Mouse (Mus musculus): ENCODE results near the gene Lmtk2. TPM values are rescaled to one million over a fixed set of nuclear protein-coding genes. Genes with fewer than 3 reads are reported as not detected.

Gene Lmtk2
- polyA plus RNA-seq (2015; fragmentation: Nextera tagmentation; extraction: Ambion mirVana) = 3.8 and 4.1 TPM in 2 replicates

GRCm38 (mm10) chr5:144100149-144100935 lies at the start of gene Lmtk2:
Lmtk2 (plus strand) TSS chr5:144100436.
- Histone ChIP-seq H3K27me3 (ENCODE audit: control insufficient read depth, insufficient read depth, low read length) (no peaks in the 10 kb centered on the region), H3K9me3 (ENCODE audit: control insufficient read depth, low read length) (no peaks in the 10 kb centered on the region), H3K4me3 (ENCODE audit: low read depth, low read length) (peak within 1 kb of the TSS; percentile 97), H3K9ac (ENCODE audit: low read length) (peak within 1 kb of the TSS; percentile 93), H3K27ac (replicated peaks) (peak within 1 kb of the TSS; percentile 83), H3K4me2 (replicated peaks; ENCODE audit: low read depth) (peak within 1 kb of the TSS; percentile 95), H3K36me3 (ENCODE audit: control insufficient read depth, insufficient read depth, low read length) (no peaks in the 10 kb centered on the region), H3K4me1 (replicated peaks; ENCODE audit: control insufficient read depth, insufficient read depth) (no peaks in the 10 kb centered on the region)
- DNase-seq (ENCODE audit: low spot score) (peak; percentile 96), ATAC-seq (ENCODE audit: low FRiP score, low TSS enrichment) (peak; percentile 99)
- TF ChIP-seq EP300 (optimal IDR thresholded peaks at IDR 0.05) (no peak), CTCF (IDR thresholded peaks at IDR 0.05; ENCODE audit: low read depth) (peak; percentile 93)
- WGBS = under 1% methylated on average over 86 of the region's 90 CpGs

DNA sequence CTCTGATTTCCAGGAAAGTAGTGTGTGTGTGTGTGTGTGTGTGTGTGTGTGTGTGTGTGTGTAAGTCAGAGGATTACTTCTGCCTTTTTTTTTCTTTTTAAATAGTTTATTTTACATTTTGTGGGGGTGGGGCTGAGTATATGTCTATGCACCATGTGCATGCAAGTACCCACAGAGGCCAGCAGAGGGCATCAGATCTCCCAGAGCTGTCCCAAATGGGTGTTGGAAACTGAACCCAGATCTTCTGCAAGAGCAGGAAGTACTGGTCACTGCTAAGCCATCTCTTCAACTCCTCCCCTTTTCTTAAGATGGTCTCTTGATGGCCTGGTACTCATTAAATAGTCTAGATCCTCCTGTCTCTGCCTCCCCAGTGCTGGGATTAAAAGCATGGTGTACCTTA lies 49.0 kb upstream of the Lmtk2 start:
- Histone ChIP-seq H3K36me3 (ENCODE audit: control insufficient read depth, insufficient read depth, low read length) (no peaks in the 10 kb centered on the region), H3K27me3 (ENCODE audit: control insufficient read depth, insufficient read depth, low read length) (no peaks in the 10 kb centered on the region), H3K4me3 (ENCODE audit: low read depth, low read length) (no peak overlapping the region), H3K4me1 (replicated peaks; ENCODE audit: control insufficient read depth, insufficient read depth) (no peaks in the 10 kb centered on the region), H3K27ac (replicated peaks) (no peak overlapping the region), H3K9ac (ENCODE audit: low read length) (no peak overlapping the region), H3K9me3 (ENCODE audit: control insufficient read depth, low read length) (no peaks in the 10 kb centered on the region), H3K4me2 (replicated peaks; ENCODE audit: low read depth) (no peak overlapping the region)
- ATAC-seq (ENCODE audit: low FRiP score, low TSS enrichment) (no peak), DNase-seq (ENCODE audit: low spot score) (no peak)
- TF ChIP-seq EP300 (optimal IDR thresholded peaks at IDR 0.05) = no peak
- peak; percentile 53 for TF ChIP-seq CTCF (IDR thresholded peaks at IDR 0.05; ENCODE audit: low read depth)

GRCm38 (mm10) chr5:144053450-144053849 lies 46.8 kb upstream of the Lmtk2 start:
- Histone ChIP-seq H3K27ac (replicated peaks) (no peak overlapping the region), H3K9ac (ENCODE audit: low read length) (no peak overlapping the region), H3K4me1 (replicated peaks; ENCODE audit: control insufficient read depth, insufficient read depth) (no peaks in the 10 kb centered on the region), H3K36me3 (ENCODE audit: control insufficient read depth, insufficient read depth, low read length) (no peaks in the 10 kb centered on the region), H3K4me3 (ENCODE audit: low read depth, low read length) (no peak overlapping the region), H3K9me3 (ENCODE audit: control insufficient read depth, low read length) (no peaks in the 10 kb centered on the region), H3K4me2 (replicated peaks; ENCODE audit: low read depth) (no peak overlapping the region), H3K27me3 (ENCODE audit: control insufficient read depth, insufficient read depth, low read length) (no peaks in the 10 kb centered on the region)
- WGBS = 25% methylated on average over 3 of the region's 3 CpGs
- DNase-seq (ENCODE audit: low spot score) = no peak
- no peak for TF ChIP-seq EP300 (optimal IDR thresholded peaks at IDR 0.05)
- TF ChIP-seq CTCF (IDR thresholded peaks at IDR 0.05; ENCODE audit: low read depth) = no peak
- no peak for ATAC-seq (ENCODE audit: low FRiP score, low TSS enrichment)

- no peak overlapping the region for H3K9ac ChIP-seq (ENCODE audit: low read length)
- ATAC-seq (ENCODE audit: low FRiP score, low TSS enrichment) (no peak), DNase-seq (ENCODE audit: low spot score) (no peak)
- H3K4me3 ChIP-seq (ENCODE audit: low read depth, low read length) = no peak overlapping the region
- no peak for TF ChIP-seq EP300 (optimal IDR thresholded peaks at IDR 0.05)
- TF ChIP-seq CTCF (IDR thresholded peaks at IDR 0.05; ENCODE audit: low read depth) = no peak
- H3K9me3 ChIP-seq (ENCODE audit: control insufficient read depth, low read length) = no peaks in the 10 kb centered on the region
- no peaks in the 10 kb centered on the region for H3K36me3 ChIP-seq (ENCODE audit: control insufficient read depth, insufficient read depth, low read length)
- WGBS = 84% methylated on average over 6 of the region's 6 CpGs
- no peak overlapping the region for H3K27ac ChIP-seq (replicated peaks)
- no peaks in the 10 kb centered on the region for H3K4me1 ChIP-seq (replicated peaks; ENCODE audit: control insufficient read depth, insufficient read depth)
- H3K27me3 ChIP-seq (ENCODE audit: control insufficient read depth, insufficient read depth, low read length) = no peaks in the 10 kb centered on the region
- no peak overlapping the region for H3K4me2 ChIP-seq (replicated peaks; ENCODE audit: low read depth)
These were observed 45.9 kb upstream of the Lmtk2 start for GRCm38 (mm10) chr5:144054340-144054739.

DNA sequence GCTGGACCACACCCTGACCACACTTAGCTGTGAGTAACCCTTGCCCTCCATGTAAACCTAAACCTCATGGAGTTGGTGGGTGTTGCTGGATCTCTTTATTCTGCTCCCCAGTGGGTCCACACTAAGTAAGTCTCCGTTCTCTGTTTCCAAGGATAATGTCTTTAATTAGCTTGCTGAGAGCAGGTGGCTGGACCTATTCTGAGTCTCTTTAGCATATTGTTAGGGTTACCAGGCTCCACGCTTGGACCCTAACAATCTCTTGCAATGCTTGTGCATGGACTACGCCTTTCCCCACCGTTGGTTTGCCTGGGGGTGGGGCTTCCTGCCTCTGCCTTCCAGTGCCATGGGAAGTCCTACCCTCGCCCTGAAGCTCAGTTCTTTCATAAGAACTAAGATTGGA lies 36.1 kb upstream of the Lmtk2 start:
- Histone ChIP-seq H3K9ac (ENCODE audit: low read length) (no peak overlapping the region), H3K27ac (replicated peaks) (no peak overlapping the region), H3K27me3 (ENCODE audit: control insufficient read depth, insufficient read depth, low read length) (no peaks in the 10 kb centered on the region), H3K9me3 (ENCODE audit: control insufficient read depth, low read length) (no peaks in the 10 kb centered on the region), H3K36me3 (ENCODE audit: control insufficient read depth, insufficient read depth, low read length) (no peaks in the 10 kb centered on the region), H3K4me1 (replicated peaks; ENCODE audit: control insufficient read depth, insufficient read depth) (no peaks in the 10 kb centered on the region), H3K4me2 (replicated peaks; ENCODE audit: low read depth) (no peak overlapping the region), H3K4me3 (ENCODE audit: low read depth, low read length) (no peak overlapping the region)
- TF ChIP-seq CTCF (IDR thresholded peaks at IDR 0.05; ENCODE audit: low read depth) = no peak
- TF ChIP-seq EP300 (optimal IDR thresholded peaks at IDR 0.05) = no peak
- 69% methylated on average over 5 of the region's 5 CpGs for WGBS
- no peak for ATAC-seq (ENCODE audit: low FRiP score, low TSS enrichment)
- DNase-seq (ENCODE audit: low spot score) = no peak

GRCm38 (mm10) chr5:144066036-144066435 lies 34.2 kb upstream of the Lmtk2 start:
- Histone ChIP-seq H3K4me2 (replicated peaks; ENCODE audit: low read depth) (no peak overlapping the region), H3K36me3 (ENCODE audit: control insufficient read depth, insufficient read depth, low read length) (no peaks in the 10 kb centered on the region), H3K4me3 (ENCODE audit: low read depth, low read length) (no peak overlapping the region), H3K4me1 (replicated peaks; ENCODE audit: control insufficient read depth, insufficient read depth) (no peaks in the 10 kb centered on the region), H3K9ac (ENCODE audit: low read length) (no peak overlapping the region), H3K27ac (replicated peaks) (0 out of 2 replicates have a peak overlapping the region, but pooled peaks have one; percentile 24), H3K9me3 (ENCODE audit: control insufficient read depth, low read length) (no peaks in the 10 kb centered on the region), H3K27me3 (ENCODE audit: control insufficient read depth, insufficient read depth, low read length) (no peaks in the 10 kb centered on the region)
- 66% methylated on average over 2 of the region's 2 CpGs for WGBS
- TF ChIP-seq EP300 (optimal IDR thresholded peaks at IDR 0.05) = no peak
- TF ChIP-seq CTCF (IDR thresholded peaks at IDR 0.05; ENCODE audit: low read depth) = no peak
- ATAC-seq (ENCODE audit: low FRiP score, low TSS enrichment) (peak; percentile 75), DNase-seq (ENCODE audit: low spot score) (no peak)
